Mouse (Mus musculus): ENCODE results near the gene Cblb. TPM values are rescaled to one million over a fixed set of nuclear protein-coding genes. Genes with fewer than 3 reads are reported as not detected.
A peak's percentile ranks its signal among the peaks of the same experiment; 100 is the strongest.

The Cblb gene
- polyA plus RNA-seq (2016; fragmentation: Nextera tagmentation; extraction: Ambion mirVana), result 28.0 and 31.5 TPM in 2 replicates

DNA sequence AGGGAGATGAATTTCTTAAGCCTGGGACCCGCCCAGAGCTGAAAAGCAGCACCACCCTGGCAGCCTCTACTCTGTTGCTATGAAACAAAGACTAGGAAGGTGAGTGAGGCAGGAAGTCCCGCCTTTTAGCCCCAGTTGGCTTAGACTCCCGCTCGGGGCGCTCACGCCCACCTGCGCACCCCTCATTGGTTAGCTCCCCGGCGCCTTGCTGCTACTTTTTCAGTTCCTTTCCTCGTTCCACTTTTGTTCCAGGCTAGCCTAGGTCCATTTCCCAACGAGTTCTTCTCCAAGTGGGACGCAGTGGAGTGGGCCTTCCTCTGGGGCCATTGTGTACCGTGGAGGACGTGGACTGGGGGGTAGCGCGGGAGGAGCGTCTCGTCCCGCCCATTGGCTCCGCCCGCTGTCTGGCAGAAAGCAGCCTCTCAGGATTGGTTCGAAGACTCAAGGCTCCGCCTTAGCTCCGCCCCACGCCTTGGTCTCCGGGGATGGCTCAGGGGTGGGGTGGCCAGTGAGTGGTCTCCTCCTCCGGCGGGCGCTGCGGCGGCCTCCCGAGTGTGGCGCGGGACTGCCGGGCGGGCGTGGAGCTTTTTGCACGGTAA, at the start of gene Cblb:
Gene Cblb, plus strand, starts transcription at position 135 of the 599 bp plus-strand sequence.
- WGBS, result under 1% methylated on average over 32 of the region's 38 CpGs
- peak; percentile 99 for ATAC-seq (ENCODE audit: low FRiP score, low read depth)
- peak within 1 kb of the TSS; percentile 93 for H3K9ac ChIP-seq
- H3K9me3 ChIP-seq, result no peaks in the 10 kb centered on the region
- H3K4me3 ChIP-seq, result peak within 1 kb of the TSS; percentile 88
- H3K27ac ChIP-seq, result peak within 1 kb of the TSS; percentile 91
- peak within 1 kb of the TSS; percentile 70 for H3K4me2 ChIP-seq (replicated peaks)
- no peaks in the 10 kb centered on the region for H3K27me3 ChIP-seq (replicated peaks)
- peaks cover 19% of the 10 kb centered on the region; the same call in 1 of the 2 replicates for H3K36me3 ChIP-seq
- H3K4me1 ChIP-seq, result peaks cover 32% of the 10 kb centered on the region

- H3K27ac ChIP-seq, result no peak overlapping the region
- no peaks in the 10 kb centered on the region for H3K4me1 ChIP-seq
- H3K9me3 ChIP-seq, result no peaks in the 10 kb centered on the region
- no peak overlapping the region for H3K9ac ChIP-seq
- no peak for ATAC-seq (ENCODE audit: low FRiP score, low read depth)
- 60% methylated on average over 8 of the region's 8 CpGs for WGBS
- H3K4me3 ChIP-seq, result no peak overlapping the region
- no peaks in the 10 kb centered on the region for H3K36me3 ChIP-seq
- H3K27me3 ChIP-seq (replicated peaks), result no peaks in the 10 kb centered on the region
- H3K4me2 ChIP-seq (replicated peaks), result no peak overlapping the region
These were observed 45.6 kb upstream of the Cblb start for GRCm38 (mm10) chr16:51985436-51985835.

- WGBS, result 61% methylated on average over 3 of the region's 3 CpGs
- H3K4me2 ChIP-seq (replicated peaks), result no peak overlapping the region
- no peak for ATAC-seq (ENCODE audit: low FRiP score, low read depth)
These were observed 44.8 kb upstream of the Cblb start for GRCm38 (mm10) chr16:51986207-51986606.

DNA sequence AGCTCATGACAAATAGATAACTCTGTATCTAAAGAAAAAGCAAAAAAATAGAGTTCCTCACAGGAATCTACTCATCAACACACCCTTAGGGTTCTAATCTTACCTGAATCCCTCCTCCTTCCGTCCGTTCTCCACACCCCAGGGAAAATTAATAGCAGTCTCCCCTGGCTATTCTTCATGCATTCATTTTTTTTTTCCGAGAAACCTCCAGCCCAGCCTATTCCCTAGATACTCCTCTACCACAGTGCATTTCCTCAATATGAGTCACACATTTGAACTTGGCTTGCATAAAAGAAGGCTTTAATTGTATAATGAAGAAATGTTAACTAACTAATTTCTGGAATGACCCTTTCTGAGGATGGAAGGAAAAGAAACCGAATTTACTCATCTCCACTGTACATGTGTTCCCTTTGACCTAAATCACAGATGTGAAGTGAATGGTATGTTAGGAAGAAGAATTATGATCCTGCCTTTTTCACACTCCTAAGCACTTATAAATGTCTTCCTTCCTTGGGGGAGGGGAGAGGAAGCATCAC, 43.9 kb upstream of the Cblb start:
- ATAC-seq (ENCODE audit: low FRiP score, low read depth), result no peak
- 64% methylated on average over 4 of the region's 4 CpGs for WGBS

More at GRCm38 (mm10) chr16:51986207-51986606, 44.8 kb upstream of the Cblb start:
- Histone ChIP-seq H3K27ac (no peak overlapping the region), H3K27me3 (replicated peaks) (no peaks in the 10 kb centered on the region), H3K9me3 (no peaks in the 10 kb centered on the region), H3K36me3 (no peaks in the 10 kb centered on the region), H3K9ac (no peak overlapping the region), H3K4me1 (no peaks in the 10 kb centered on the region), H3K4me3 (no peak overlapping the region)

GRCm38 (mm10) chr16:51988027-51988426, 43.0 kb upstream of the Cblb start:
- H3K27me3 ChIP-seq (replicated peaks), result no peaks in the 10 kb centered on the region
- no peaks in the 10 kb centered on the region for H3K36me3 ChIP-seq
- H3K4me2 ChIP-seq (replicated peaks), result no peak overlapping the region
- no peak for ATAC-seq (ENCODE audit: low FRiP score, low read depth)
- H3K4me3 ChIP-seq, result no peak overlapping the region
- H3K4me1 ChIP-seq, result no peaks in the 10 kb centered on the region
- H3K9me3 ChIP-seq, result no peaks in the 10 kb centered on the region
- no peak overlapping the region for H3K27ac ChIP-seq
- no peak overlapping the region for H3K9ac ChIP-seq

More for the DNA sequence above, 43.9 kb upstream of the Cblb start:
- Histone ChIP-seq H3K27ac (no peak overlapping the region), H3K4me1 (no peaks in the 10 kb centered on the region), H3K9me3 (no peaks in the 10 kb centered on the region), H3K36me3 (no peaks in the 10 kb centered on the region), H3K4me3 (no peak overlapping the region), H3K9ac (no peak overlapping the region), H3K27me3 (replicated peaks) (no peaks in the 10 kb centered on the region), H3K4me2 (replicated peaks) (no peak overlapping the region)

GRCm38 (mm10) chr16:51989259-51989658, 41.8 kb upstream of the Cblb start:
- no peak for ATAC-seq (ENCODE audit: low FRiP score, low read depth)
- H3K4me1 ChIP-seq, result no peaks in the 10 kb centered on the region
- no peak overlapping the region for H3K27ac ChIP-seq
- no peaks in the 10 kb centered on the region for H3K9me3 ChIP-seq
- no peak overlapping the region for H3K4me2 ChIP-seq (replicated peaks)
- no peak overlapping the region for H3K9ac ChIP-seq
- WGBS, result 86% methylated on average over 3 of the region's 3 CpGs
- H3K4me3 ChIP-seq, result no peak overlapping the region
- H3K36me3 ChIP-seq, result no peaks in the 10 kb centered on the region
- no peaks in the 10 kb centered on the region for H3K27me3 ChIP-seq (replicated peaks)

- no peaks in the 10 kb centered on the region for H3K4me1 ChIP-seq
- no peaks in the 10 kb centered on the region for H3K27me3 ChIP-seq (replicated peaks)
- H3K9me3 ChIP-seq, result no peaks in the 10 kb centered on the region
- H3K9ac ChIP-seq, result no peak overlapping the region
- ATAC-seq (ENCODE audit: low FRiP score, low read depth), result no peak
- H3K4me2 ChIP-seq (replicated peaks), result no peak overlapping the region
- no peak overlapping the region for H3K4me3 ChIP-seq
- no peak overlapping the region for H3K27ac ChIP-seq
- 91% methylated on average over 3 of the region's 3 CpGs for WGBS
- no peaks in the 10 kb centered on the region for H3K36me3 ChIP-seq
These were observed 31.0 kb upstream of the Cblb start for GRCm38 (mm10) chr16:52000043-52000442.

DNA sequence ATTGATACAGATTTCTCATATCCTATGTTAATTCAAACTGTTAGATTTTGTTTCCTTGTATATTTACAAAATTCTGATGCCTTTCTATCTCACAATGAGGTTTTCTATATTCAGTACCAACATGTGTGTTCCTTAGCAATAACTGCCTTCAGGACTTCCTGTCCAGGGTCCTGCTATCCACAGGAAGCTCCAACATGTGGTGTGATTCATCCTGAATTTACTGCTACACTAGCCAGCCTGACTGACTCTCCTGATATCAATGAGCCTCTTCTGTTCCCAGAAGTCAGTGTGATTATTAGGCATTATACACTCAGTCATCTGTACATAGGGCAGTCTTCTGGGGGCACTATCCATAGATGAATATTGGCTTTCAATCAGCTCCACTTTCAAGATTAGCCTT, 30.2 kb upstream of the Cblb start:
- H3K4me1 ChIP-seq, result no peaks in the 10 kb centered on the region
- no peak overlapping the region for H3K4me2 ChIP-seq (replicated peaks)
- no peak overlapping the region for H3K27ac ChIP-seq
- H3K9me3 ChIP-seq, result no peaks in the 10 kb centered on the region
- ATAC-seq (ENCODE audit: low FRiP score, low read depth), result no peak
- H3K4me3 ChIP-seq, result no peak overlapping the region
- H3K36me3 ChIP-seq, result no peaks in the 10 kb centered on the region
- no peaks in the 10 kb centered on the region for H3K27me3 ChIP-seq (replicated peaks)
- H3K9ac ChIP-seq, result no peak overlapping the region

GRCm38 (mm10) chr16:52007006-52007405, 24.0 kb upstream of the Cblb start:
- WGBS, result 83% methylated on average over 3 of the region's 3 CpGs
- no peaks in the 10 kb centered on the region for H3K36me3 ChIP-seq
- no peak overlapping the region for H3K4me3 ChIP-seq
- no peaks in the 10 kb centered on the region for H3K4me1 ChIP-seq
- ATAC-seq (ENCODE audit: low FRiP score, low read depth), result no peak
- H3K9ac ChIP-seq, result no peak overlapping the region
- no peak overlapping the region for H3K27ac ChIP-seq
- no peak overlapping the region for H3K4me2 ChIP-seq (replicated peaks)
- no peaks in the 10 kb centered on the region for H3K9me3 ChIP-seq
- H3K27me3 ChIP-seq (replicated peaks), result no peaks in the 10 kb centered on the region

DNA sequence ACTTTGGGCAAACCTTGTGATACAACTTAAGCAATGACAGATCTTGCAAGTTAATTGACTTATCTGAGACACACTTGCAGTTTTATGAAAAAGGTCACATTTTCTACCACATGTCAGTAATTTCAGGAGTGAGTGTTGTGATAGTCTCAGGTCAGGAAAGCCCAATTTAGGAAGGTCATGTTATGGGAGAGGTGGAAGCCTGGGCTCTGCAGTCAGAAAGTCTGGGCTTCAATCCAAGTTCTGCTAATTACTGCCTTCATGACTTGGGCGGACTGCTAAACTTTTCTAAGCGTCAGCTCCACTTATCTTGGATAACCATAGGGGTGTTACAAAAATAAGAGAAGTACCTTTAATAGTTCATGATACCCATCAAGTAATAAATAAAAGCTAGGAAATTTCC, 22.6 kb upstream of the Cblb start:
- no peak overlapping the region for H3K27ac ChIP-seq
- no peak overlapping the region for H3K4me3 ChIP-seq
- H3K9me3 ChIP-seq, result no peaks in the 10 kb centered on the region
- no peak overlapping the region for H3K9ac ChIP-seq
- ATAC-seq (ENCODE audit: low FRiP score, low read depth), result no peak
- H3K36me3 ChIP-seq, result no peaks in the 10 kb centered on the region
- H3K27me3 ChIP-seq (replicated peaks), result no peaks in the 10 kb centered on the region
- WGBS, result 86% methylated on average over 2 of the region's 2 CpGs
- no peak overlapping the region for H3K4me2 ChIP-seq (replicated peaks)
- no peaks in the 10 kb centered on the region for H3K4me1 ChIP-seq

GRCm38 (mm10) chr16:52009421-52009820, 21.6 kb upstream of the Cblb start:
- H3K36me3 ChIP-seq, result no peaks in the 10 kb centered on the region
- H3K27ac ChIP-seq, result no peak overlapping the region
- ATAC-seq (ENCODE audit: low FRiP score, low read depth), result no peak
- H3K9ac ChIP-seq, result no peak overlapping the region
- no peaks in the 10 kb centered on the region for H3K27me3 ChIP-seq (replicated peaks)
- no peak overlapping the region for H3K4me2 ChIP-seq (replicated peaks)
- H3K4me3 ChIP-seq, result no peak overlapping the region
- WGBS, result 93% methylated on average over 6 of the region's 6 CpGs
- no peaks in the 10 kb centered on the region for H3K4me1 ChIP-seq
- no peaks in the 10 kb centered on the region for H3K9me3 ChIP-seq

- no peak overlapping the region for H3K4me3 ChIP-seq
- no peak overlapping the region for H3K9ac ChIP-seq
- H3K27me3 ChIP-seq (replicated peaks), result no peaks in the 10 kb centered on the region
- H3K4me2 ChIP-seq (replicated peaks), result no peak overlapping the region
- H3K9me3 ChIP-seq, result no peaks in the 10 kb centered on the region
- no peaks in the 10 kb centered on the region for H3K4me1 ChIP-seq
- 73% methylated on average over 3 of the region's 3 CpGs for WGBS
- H3K36me3 ChIP-seq, result no peaks in the 10 kb centered on the region
- no peak for ATAC-seq (ENCODE audit: low FRiP score, low read depth)
- no peak overlapping the region for H3K27ac ChIP-seq
These were observed 18.0 kb upstream of the Cblb start for GRCm38 (mm10) chr16:52012984-52013383.

GRCm38 (mm10) chr16:52013812-52014211, 17.2 kb upstream of the Cblb start:
- H3K9ac ChIP-seq, result no peak overlapping the region
- H3K27ac ChIP-seq, result no peak overlapping the region
- no peaks in the 10 kb centered on the region for H3K4me1 ChIP-seq
- H3K36me3 ChIP-seq, result no peaks in the 10 kb centered on the region
- H3K27me3 ChIP-seq (replicated peaks), result no peaks in the 10 kb centered on the region
- no peak overlapping the region for H3K4me2 ChIP-seq (replicated peaks)
- no peak overlapping the region for H3K4me3 ChIP-seq
- H3K9me3 ChIP-seq, result no peaks in the 10 kb centered on the region
- no peak for ATAC-seq (ENCODE audit: low FRiP score, low read depth)
- 86% methylated on average over 2 of the region's 2 CpGs for WGBS

Measured in neural tube, embryonic 12.5 days (tissue).